In genomic region chr4:155409058-155409776, GRCm38 (mm10) we compare ENCODE assay signal across 8 mouse cellular contexts. TPM values are rescaled to one million over a fixed set of nuclear protein-coding genes. Genes with fewer than 3 reads are reported as not detected.
DNase-seq lines count a peak whose midpoint lies in the region; ATAC-seq and TF ChIP-seq lines count a peak whose summit lies in the region.

Gene Cfap74, plus strand, starts transcription at chr4:155409190.

- TF ChIP-seq CTCF in lung, adult 2 months (IDR thresholded peaks at IDR 0.05; ENCODE audit: insufficient read depth, low read length): no peak

- DNase-seq in MN1 (ENCODE audit: low spot score): peak; percentile 93
- DNase-seq in cerebellum, adult 8-10 months: peak; percentile 80
- DNase-seq in layer of hippocampus, adult 8-10 months (ENCODE audit: low spot score in 2 of 2): peak; percentile 81 to 85
- peak; percentile 36 for DNase-seq in lung, adult 2 months
- peak; percentile 29 for DNase-seq in ovary, postnatal 14 days (ENCODE audit: low spot score)
- peak; percentile 92 for DNase-seq in thymus, postnatal 4 days

- H3K4me1 ChIP-seq in lung, adult 2 months (ENCODE audit: control insufficient read depth, insufficient read depth, low read length): no peaks in the 10 kb centered on the region

- no peak for TF ChIP-seq POLR2A in lung, adult 2 months (IDR thresholded peaks at IDR 0.05; ENCODE audit: borderline replicate concordance, extremely low read depth, low read depth, low read length)

- 1% methylated on average over 35 of the region's 35 CpGs for WGBS in lung, adult 2 months

- peak; percentile 94 for ATAC-seq in frontal cortex, adult (ENCODE audit: low TSS enrichment)
- ATAC-seq in hematopoietic stem cell, adult 5-6 weeks (replicated peaks in 1 of 2; ENCODE audit: insufficient read depth in 1 of 2, low FRiP score in 2 of 2, low TSS enrichment in 1 of 2, low read depth in 1 of 2, poor library complexity in 2 of 2, severe bottlenecking in 2 of 2): peak; percentile 80 to 85

- peak within 1 kb of the TSS; percentile 34 for H3K4me3 ChIP-seq in lung, adult 2 months (replicated peaks; ENCODE audit: extremely low read depth, low read depth, low read length)

RNA-seq across cellular contexts. Expression of gene Cfap74, which starts in this region (rescaled TPM):
- total RNA-seq in hematopoietic stem cell, adult 5-6 weeks (2017): 1.2 and 1.5 TPM in 2 replicates
- total RNA-seq in layer of hippocampus, adult 8-10 months (2022): 10 to 100 TPM; 11.0 to 16.5 (median 15.2) TPM
- polyA plus RNA-seq in lung, adult 2 months (2012; rRNA removed): 7.4 and 10.1 TPM in 2 replicates

Comparison
In these comparisons a context has a peak if more than half of its experiments do, and no peak if none do; other contexts are left out.
1. Peak in every context shown above with its lines: DNase-seq, ATAC-seq and H3K4me3 ChIP-seq.
2. DNase-seq: peak in every context shown above with its lines; median percentile 93 in MN1; 92 in thymus, postnatal 4 days; 83 in layer of hippocampus, adult 8-10 months; 80 in cerebellum, adult 8-10 months; 36 in lung, adult 2 months; 29 in ovary, postnatal 14 days.